Mouse (Mus musculus) kidney, adult 11 months (tissue): ENCODE data around the gene Hmox1.
A peak's percentile ranks its signal among the peaks of the same experiment; 100 is the strongest.

Experiments
- DNase-seq: peaks from one replicate; pipeline ENCODE4 v3.0.0; 2022

The Hmox1 gene

DNA sequence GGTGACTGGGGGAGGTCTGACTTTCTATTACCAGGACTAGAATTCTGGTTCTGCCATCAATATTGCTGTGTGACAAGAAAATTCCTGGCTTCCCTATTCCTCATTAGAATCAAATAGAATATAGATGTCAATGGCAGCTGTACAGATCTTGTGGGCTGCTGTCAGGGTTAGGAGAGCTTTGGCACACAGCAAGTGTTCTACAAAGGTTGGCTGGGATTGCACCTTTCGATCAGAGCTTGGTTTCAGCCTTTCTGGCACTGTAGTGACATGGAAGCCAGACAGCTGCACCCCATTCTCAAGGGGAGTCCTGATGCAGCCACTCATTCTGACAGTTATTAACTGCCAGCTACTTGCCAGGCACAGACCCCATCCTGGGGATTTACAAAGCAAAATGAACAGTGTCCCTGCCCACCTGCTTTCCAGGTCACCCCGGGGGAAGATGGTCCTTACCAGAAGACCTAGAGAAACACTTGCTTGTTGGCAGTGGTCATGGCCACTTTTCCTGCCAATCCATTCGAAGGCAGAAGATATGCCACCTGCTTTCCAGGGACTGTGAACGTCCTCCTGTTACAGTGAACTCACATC is 2.5 kb upstream of the Hmox1 start:
- DNase-seq, result no peak

DNA sequence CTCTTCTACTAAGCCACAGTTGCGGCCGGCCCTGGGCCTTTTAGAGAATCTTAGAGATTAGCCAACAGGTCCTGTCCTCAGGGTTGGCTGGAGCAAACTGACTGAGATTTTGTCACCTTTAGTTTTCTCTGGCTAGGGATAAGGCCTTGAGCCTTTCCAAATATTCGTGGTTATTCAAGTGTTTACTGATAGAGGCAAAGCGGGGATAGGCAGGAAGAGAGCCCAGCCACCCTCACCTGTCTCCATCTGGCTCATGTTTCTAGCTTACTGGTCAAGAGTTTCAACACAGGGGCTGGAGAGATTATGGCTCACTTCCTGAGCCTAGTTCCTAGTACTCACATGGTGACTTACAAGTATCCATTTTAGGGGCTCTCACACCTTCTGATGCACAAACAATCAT is 9.5 kb downstream of the Hmox1 start:
- DNase-seq, result no peak

DNA sequence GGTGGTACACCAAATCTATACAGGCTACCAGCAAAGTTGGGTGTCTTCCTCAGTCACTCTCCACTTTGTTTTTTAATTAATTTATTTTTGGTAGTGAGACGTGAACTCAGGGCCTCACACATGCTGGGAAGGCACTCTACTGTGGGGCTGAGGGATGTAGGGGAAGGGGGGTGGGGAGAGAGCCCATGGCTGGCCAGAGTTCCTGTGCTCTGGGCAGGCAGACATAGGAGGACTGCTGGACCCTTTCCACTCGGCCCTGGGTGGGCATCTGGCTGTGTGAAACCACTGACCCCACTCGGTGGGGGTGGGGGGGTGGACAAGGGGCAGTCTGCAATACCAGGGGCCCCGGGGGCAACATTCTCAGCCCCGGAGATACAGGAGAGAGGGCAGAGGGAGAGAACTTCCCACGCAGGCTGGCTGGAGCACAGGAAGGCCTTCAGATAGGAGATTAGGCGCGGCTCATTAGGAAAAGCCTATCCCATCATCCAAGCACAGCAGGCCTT is 10.0 kb downstream of the Hmox1 start:
- no peak for DNase-seq

DNA sequence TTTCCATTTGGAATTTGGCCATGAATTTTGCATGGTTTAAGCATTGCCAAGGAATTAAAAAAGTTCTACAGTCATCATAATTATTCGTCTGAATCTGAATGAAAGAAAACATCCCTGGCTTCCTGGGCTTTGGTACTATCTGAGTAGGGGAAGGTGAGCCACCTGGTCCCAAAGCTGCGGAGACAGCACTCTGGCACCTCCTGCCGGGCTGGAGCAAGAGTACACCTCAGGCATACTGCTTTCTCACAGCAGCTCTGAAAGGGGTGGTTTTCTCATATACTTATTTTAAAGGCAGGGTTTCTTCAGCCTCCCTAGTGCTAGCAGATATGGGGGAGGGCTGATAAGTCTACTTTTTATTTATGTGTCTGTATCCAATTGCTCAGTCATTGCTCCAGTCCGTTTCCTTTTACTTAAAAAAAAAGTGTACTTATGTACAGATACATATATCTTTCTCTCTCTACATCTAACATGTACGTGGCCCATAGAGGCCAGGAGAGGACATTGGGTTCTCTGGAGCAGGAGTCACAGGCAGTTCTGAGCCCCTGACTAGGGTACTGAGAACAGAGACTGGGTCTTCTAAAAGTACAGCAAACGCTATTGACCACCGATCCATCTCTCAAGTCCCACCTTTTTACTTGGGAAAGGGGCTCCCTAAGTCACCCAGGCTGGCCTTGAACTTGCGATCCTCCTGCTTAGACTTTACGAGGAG is 15.3 kb downstream of the Hmox1 start:
- peak; percentile 80 for DNase-seq

DNA sequence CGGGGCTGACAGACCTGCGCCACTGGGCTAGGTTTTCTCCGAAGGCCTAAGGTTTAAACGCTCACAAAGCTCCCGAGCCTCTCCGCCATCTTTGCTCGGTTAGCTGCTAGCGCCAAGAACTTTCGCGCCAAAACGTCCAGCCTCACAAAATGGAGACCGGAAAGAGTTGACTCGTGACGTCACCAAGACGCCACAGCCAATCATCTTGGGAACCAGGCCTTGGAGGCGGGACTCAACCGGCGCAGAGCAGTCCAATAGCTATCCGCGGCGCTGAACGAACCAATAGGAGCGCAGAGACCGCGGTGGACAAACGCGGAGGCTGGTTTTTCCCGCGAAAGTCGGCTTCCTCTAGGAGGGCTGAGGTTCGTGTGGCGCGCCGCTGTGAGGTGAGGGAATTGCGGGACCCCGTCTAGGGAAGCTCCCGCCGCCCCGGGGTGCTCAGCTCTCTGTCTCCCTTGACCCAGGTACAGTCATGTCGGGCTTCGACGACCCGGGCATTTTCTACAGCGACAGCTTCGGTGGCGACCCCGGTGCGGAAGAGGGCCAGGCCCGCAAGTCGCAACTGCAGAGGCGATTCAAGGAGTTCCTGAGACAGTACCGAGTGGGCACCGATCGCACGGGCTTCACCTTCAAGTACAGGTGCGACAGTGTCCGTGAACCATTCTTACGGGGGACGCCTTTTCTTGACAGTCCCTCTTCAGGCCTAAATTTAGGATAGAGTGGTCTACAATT is 16.0 kb downstream of the Hmox1 start, which contains the start of gene Mcm5:
TSS of gene Mcm5 (plus strand) at position 334 of the 732 bp plus-strand sequence.
- peak; percentile 99 for DNase-seq

DNA sequence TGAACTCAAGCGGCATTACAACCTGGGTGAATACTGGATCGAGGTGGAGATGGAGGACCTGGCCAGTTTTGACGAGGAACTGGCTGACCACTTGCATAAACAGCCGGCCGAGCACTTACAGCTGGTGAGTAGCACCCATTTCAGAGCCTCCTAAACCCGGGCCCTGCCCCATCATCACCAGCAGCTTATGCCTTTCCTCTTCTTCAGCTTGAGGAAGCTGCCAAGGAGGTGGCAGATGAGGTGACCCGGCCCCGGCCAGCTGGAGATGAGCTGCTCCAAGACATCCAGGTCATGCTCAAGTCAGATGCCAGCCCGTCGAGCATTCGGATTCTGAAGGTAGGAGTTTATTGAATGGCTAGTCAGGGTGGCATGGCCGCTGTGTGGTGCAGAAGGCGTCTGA is 16.7 kb downstream of the Hmox1 start:
- DNase-seq, result no peak

DNA sequence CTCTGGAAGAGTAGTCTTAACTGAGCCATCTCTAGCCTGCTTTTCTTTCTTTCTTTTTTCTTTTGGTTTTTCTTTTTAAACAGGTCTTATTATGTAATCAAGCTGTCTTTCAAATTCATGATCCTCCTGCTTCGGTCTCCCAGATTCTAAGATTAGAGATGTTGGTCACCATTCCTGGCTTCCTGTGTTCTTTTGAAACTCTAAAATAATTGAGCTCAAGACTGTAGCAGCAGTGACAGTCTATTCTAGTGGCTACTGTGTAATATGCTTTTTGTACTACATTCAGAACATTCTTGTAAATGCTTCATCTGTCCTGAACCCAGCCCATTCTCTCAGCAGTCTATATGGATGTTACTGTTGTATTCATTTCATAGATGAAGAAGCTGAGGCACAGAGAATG is 25.1 kb downstream of the Hmox1 start:
- DNase-seq, result no peak

DNA sequence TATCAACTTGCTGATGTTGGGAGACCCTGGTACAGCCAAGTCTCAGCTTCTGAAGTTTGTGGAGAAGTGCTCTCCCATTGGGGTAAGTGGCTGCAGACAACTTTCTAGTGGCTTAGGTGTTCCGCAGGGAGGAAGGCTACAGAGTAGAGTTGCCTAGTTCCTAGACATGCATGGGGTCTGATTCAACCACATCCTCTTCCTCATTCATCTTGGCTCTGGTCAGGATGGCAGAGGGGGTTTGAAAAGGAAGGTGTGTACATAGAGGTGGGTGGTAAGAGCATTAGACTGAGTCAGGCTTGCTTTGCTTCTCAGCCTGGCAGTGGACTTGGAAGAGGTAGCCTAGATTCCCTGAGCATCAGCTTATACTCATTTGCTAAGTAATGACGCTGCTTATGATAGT is 25.9 kb downstream of the Hmox1 start:
- DNase-seq, result no peak

DNA sequence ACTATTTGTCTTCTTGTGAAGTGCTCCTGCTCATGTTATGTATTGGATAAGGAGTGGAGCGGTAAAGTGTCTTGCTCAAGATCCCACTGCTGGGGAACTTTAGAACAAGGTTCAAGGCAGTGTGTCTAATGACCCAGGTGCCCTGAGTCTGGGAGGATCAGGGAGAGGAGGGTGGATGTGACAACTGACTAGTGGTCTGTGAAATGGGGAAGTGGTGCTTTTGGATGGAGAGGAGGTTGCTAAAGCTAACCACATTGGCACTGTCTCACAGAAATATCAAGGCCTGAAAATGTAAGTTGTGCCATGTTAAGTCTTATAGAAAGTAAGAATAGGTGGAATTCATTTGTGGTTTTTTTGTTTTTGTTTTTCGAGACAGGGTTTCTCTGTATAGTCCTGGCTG is 26.3 kb downstream of the Hmox1 start:
- no peak for DNase-seq

DNA sequence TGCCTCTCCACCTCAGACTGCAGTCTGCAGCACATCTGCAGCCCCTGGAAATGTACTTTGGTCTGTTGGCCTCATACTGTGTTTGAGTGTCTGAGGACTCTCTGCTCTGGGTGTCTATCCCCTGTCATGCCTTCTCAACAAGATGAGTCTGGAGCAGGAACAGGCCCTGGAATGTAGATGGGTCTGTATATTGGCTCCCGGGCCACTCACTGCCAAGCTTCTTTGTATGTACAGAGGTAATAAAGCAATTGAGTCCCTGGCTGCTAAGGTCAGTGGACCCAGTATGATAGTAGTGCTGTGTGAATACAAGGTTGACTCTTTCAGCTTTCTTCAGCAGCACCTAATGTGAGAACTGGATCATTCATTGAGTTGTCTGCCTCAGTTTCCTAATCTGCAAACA is 34.0 kb downstream of the Hmox1 start:
- no peak for DNase-seq

DNA sequence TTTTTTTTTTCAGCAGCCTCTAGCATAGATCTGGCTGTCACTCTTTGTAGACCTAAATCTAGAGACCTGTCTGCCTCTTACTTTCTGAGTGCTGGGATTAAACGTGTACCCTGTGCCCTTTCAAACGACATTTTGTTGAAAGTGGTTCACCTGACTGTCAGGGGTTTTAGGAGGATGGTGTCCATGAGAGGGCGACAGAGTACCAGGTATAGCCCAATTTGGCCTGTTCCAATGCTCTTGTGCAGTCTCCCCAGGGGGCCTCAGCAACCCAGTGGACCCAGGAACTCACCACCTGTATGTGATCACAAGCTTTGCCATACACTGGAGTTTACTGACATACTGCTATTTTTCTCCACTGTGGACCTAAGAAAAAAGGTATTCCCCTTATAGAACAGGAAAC is 39.1 kb downstream of the Hmox1 start:
- peak; percentile 26 for DNase-seq

DNA sequence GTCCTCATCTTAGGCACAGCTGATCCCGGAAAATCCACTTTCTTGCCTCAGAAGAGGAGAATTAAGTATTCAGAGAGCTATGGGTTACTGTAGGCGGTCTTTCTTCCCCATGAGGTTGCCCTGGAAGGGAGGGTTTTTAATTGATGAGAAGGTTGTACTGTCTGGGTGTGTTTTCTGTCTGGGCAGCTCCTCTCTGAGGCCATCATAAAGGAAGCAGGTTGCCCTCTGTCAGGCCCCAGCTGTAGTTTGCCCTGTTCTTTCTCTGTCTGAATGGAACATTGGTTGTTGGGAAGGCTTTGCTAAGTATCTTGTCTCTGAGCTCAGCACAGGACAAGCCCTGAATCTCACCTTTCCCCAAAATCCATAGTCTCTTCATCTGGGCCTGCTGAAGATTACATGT is 40.0 kb downstream of the Hmox1 start:
- DNase-seq, result no peak

DNA sequence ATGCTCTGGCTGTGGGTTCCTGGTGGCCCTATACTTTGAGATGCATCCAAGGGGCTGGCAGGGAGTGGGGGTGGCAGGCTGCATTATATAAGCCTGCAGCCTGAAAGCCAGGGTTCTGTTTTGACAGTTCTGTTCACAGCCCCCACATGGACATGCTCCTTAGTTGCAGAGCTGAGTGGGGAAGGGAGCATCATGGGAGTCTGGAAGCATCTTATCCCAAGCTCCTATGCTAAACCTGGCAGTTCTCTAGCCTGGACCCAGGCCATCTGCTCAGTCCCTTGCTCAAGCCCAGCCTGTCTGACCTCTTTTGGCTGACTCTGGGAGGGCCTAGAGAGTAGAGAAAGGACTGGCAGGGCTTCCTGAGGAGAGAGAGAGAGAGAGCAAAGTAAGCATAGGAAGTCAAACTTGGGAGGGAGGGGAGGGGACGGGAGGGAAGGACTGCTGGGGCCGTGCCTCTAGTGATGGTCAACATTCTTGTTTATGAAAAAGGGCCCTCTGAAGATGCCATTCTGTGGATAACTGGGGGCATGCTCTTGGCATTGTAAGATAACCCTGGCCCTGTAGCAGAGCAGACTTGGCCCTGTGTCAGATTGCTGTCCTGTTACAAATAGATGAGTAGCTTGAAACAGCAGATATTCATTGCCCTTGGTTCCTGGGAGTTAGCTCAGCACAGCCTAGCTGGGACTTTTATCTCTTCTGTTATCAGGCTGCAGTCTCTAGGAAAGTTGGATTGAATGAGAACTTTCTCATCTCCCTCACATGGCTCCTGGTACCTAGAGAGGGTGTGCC is 41.4 kb downstream of the Hmox1 start:
- no peak for DNase-seq

DNA sequence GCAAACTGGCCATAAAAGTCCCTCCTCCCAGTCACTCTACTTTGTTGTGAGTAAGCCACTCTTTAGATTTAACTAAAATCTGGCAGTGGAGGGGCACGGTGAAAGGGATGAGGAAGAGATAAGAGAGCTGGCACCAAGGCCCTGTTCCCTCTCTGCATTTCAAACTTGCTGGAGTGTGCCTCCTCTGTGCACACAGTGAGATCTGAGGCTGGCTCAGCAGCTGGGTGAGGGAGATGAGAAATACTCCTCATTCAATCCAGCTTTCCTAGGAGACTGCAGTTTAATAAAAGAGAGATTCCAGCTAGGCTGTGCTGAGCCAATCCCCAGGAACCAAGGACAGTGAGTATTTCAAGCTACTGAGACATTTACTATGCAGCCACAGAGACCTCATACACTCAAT is 42.3 kb downstream of the Hmox1 start:
- DNase-seq, result no peak

DNA sequence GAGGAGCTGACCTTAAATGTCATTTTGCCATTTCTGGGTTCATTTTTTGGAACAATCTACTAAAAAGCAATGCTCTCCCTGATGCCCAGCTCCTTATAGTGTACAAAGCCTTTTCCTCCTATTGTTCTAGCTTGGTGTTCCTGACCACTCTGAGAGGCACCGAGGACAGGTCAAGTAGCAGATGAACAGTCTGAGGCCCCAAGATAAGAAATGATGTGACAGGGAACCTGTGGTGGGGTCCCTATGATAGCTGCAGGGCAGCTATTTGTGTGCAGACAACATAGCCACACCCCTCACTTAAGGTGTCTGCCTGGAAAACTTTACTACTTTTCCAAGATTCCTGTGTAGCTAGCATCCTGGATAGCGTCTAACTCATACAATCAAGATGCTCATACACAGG is 42.8 kb downstream of the Hmox1 start:
- DNase-seq, result no peak

DNA sequence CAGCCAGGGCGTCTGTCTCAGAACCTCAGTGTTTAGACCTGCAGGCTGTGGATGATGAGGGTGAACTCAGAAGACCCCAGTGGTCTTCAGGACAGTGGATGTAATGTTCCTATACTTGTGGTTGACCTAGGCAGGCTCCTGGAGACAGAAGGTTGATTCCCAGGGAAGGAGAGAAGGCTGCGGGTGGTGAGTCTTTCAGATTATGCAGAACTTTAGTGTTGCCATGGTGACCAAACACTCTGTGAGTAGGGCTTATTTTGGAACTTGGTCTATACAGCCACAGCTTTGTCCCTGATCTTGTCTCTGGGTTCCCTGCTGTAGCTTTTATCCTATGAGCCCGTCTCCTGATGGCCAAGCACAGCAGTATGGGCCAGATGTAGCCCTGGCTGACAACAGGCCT is 44.1 kb downstream of the Hmox1 start:
- no peak for DNase-seq
